Mouse (Mus musculus): Measurements from ENCODE around the gene Fgf14. TPM values are rescaled to one million over a fixed set of nuclear protein-coding genes. Genes with fewer than 3 reads are reported as not detected.
A peak's percentile ranks its signal among the peaks of the same experiment; 100 is the strongest.
"Not testable (repeated sequence)": the region's sequence is repeated elsewhere in the genome, so short reads cannot be mapped to it uniquely, and the experiment has no call there.

Fgf14 gene
- polyA plus RNA-seq, 1 experiment from 2014 or later: 0.60 TPM

- H3K36me3 ChIP-seq (ENCODE audit: control insufficient read depth, insufficient read depth): no peaks in the 10 kb centered on the region
- H3K9me3 ChIP-seq (ENCODE audit: control insufficient read depth): no peaks in the 10 kb centered on the region
- H3K27me3 ChIP-seq (replicated peaks; ENCODE audit: control insufficient read depth, insufficient read depth, low read length): no peaks in the 10 kb centered on the region
- no peak for TF ChIP-seq CTCF (IDR thresholded peaks at IDR 0.05; ENCODE audit: low read depth)
- ATAC-seq: no peak
- H3K4me3 ChIP-seq (ENCODE audit: low read depth, low read length): no peak overlapping the region
- 87% methylated on average over 1 of the region's 1 CpGs for WGBS
- no peaks in the 10 kb centered on the region for H3K4me1 ChIP-seq (replicated peaks; ENCODE audit: control insufficient read depth, insufficient read depth, low read length)
- H3K9ac ChIP-seq (ENCODE audit: low read depth, low read length): no peak overlapping the region
- no peak overlapping the region for H3K4me2 ChIP-seq (replicated peaks; ENCODE audit: low read depth)
- H3K27ac ChIP-seq (ENCODE audit: low read depth, low read length): no peak overlapping the region
These were observed 221.8 kb downstream of the Fgf14 start for GRCm38 (mm10) chr14:124455120-124455519.

GRCm38 (mm10) chr14:124446096-124446840 lies 230.7 kb downstream of the Fgf14 start:
- Histone ChIP-seq H3K9me3 (ENCODE audit: control insufficient read depth) (no peaks in the 10 kb centered on the region), H3K36me3 (ENCODE audit: control insufficient read depth, insufficient read depth) (no peaks in the 10 kb centered on the region), H3K27me3 (replicated peaks; ENCODE audit: control insufficient read depth, insufficient read depth, low read length) (no peaks in the 10 kb centered on the region), H3K27ac (ENCODE audit: low read depth, low read length) (no peak overlapping the region), H3K4me2 (replicated peaks; ENCODE audit: low read depth) (no peak overlapping the region), H3K4me1 (replicated peaks; ENCODE audit: control insufficient read depth, insufficient read depth, low read length) (no peaks in the 10 kb centered on the region), H3K4me3 (ENCODE audit: low read depth, low read length) (no peak overlapping the region), H3K9ac (ENCODE audit: low read depth, low read length) (no peak overlapping the region)
- ATAC-seq: no peak
- 73% methylated on average over 2 of the region's 2 CpGs for WGBS
- TF ChIP-seq CTCF (IDR thresholded peaks at IDR 0.05; ENCODE audit: low read depth): no peak

- H3K9ac ChIP-seq (ENCODE audit: low read depth, low read length): no peak overlapping the region
- H3K9me3 ChIP-seq (ENCODE audit: control insufficient read depth): no peaks in the 10 kb centered on the region
- H3K27me3 ChIP-seq (replicated peaks; ENCODE audit: control insufficient read depth, insufficient read depth, low read length): no peaks in the 10 kb centered on the region
- no peak for TF ChIP-seq CTCF (IDR thresholded peaks at IDR 0.05; ENCODE audit: low read depth)
- no peak overlapping the region for H3K27ac ChIP-seq (ENCODE audit: low read depth, low read length)
- H3K4me3 ChIP-seq (ENCODE audit: low read depth, low read length): no peak overlapping the region
- H3K4me1 ChIP-seq (replicated peaks; ENCODE audit: control insufficient read depth, insufficient read depth, low read length): no peaks in the 10 kb centered on the region
- no peak for ATAC-seq
- H3K4me2 ChIP-seq (replicated peaks; ENCODE audit: low read depth): no peak overlapping the region
- H3K36me3 ChIP-seq (ENCODE audit: control insufficient read depth, insufficient read depth): no peaks in the 10 kb centered on the region
These were observed 232.1 kb downstream of the Fgf14 start for GRCm38 (mm10) chr14:124444831-124445230.

GRCm38 (mm10) chr14:124439298-124439697 lies 237.6 kb downstream of the Fgf14 start:
- not testable (repeated sequence) for H3K4me3 ChIP-seq (ENCODE audit: low read depth, low read length); H3K4me1 ChIP-seq (replicated peaks; ENCODE audit: control insufficient read depth, insufficient read depth, low read length); H3K9me3 ChIP-seq (ENCODE audit: control insufficient read depth); H3K27ac ChIP-seq (ENCODE audit: low read depth, low read length); H3K4me2 ChIP-seq (replicated peaks; ENCODE audit: low read depth); H3K36me3 ChIP-seq (ENCODE audit: control insufficient read depth, insufficient read depth); ATAC-seq; H3K27me3 ChIP-seq (replicated peaks; ENCODE audit: control insufficient read depth, insufficient read depth, low read length); H3K9ac ChIP-seq (ENCODE audit: low read depth, low read length)
- WGBS: 17% methylated on average over 3 of the region's 3 CpGs

- WGBS: 75% methylated on average over 2 of the region's 2 CpGs
- Histone ChIP-seq H3K4me3 (ENCODE audit: low read depth, low read length) (no peak overlapping the region), H3K9ac (ENCODE audit: low read depth, low read length) (no peak overlapping the region), H3K4me2 (replicated peaks; ENCODE audit: low read depth) (no peak overlapping the region), H3K36me3 (ENCODE audit: control insufficient read depth, insufficient read depth) (no peaks in the 10 kb centered on the region), H3K9me3 (ENCODE audit: control insufficient read depth) (no peaks in the 10 kb centered on the region), H3K4me1 (replicated peaks; ENCODE audit: control insufficient read depth, insufficient read depth, low read length) (no peaks in the 10 kb centered on the region), H3K27ac (ENCODE audit: low read depth, low read length) (no peak overlapping the region), H3K27me3 (replicated peaks; ENCODE audit: control insufficient read depth, insufficient read depth, low read length) (no peaks in the 10 kb centered on the region)
- TF ChIP-seq CTCF (IDR thresholded peaks at IDR 0.05; ENCODE audit: low read depth): no peak
- ATAC-seq: no peak
These were observed 265.0 kb downstream of the Fgf14 start for GRCm38 (mm10) chr14:124411890-124412289.

GRCm38 (mm10) chr14:124410945-124411344 lies 266.0 kb downstream of the Fgf14 start:
- H3K4me3 ChIP-seq (ENCODE audit: low read depth, low read length): no peak overlapping the region
- no peak overlapping the region for H3K9ac ChIP-seq (ENCODE audit: low read depth, low read length)
- H3K27me3 ChIP-seq (replicated peaks; ENCODE audit: control insufficient read depth, insufficient read depth, low read length): no peaks in the 10 kb centered on the region
- no peaks in the 10 kb centered on the region for H3K9me3 ChIP-seq (ENCODE audit: control insufficient read depth)
- no peak overlapping the region for H3K27ac ChIP-seq (ENCODE audit: low read depth, low read length)
- H3K4me2 ChIP-seq (replicated peaks; ENCODE audit: low read depth): no peak overlapping the region
- no peaks in the 10 kb centered on the region for H3K4me1 ChIP-seq (replicated peaks; ENCODE audit: control insufficient read depth, insufficient read depth, low read length)
- no peak for ATAC-seq
- 0% methylated on average over 1 of the region's 1 CpGs for WGBS
- no peaks in the 10 kb centered on the region for H3K36me3 ChIP-seq (ENCODE audit: control insufficient read depth, insufficient read depth)
- TF ChIP-seq CTCF (IDR thresholded peaks at IDR 0.05; ENCODE audit: low read depth): peak; percentile 75

- Histone ChIP-seq H3K27ac (ENCODE audit: low read depth, low read length) (no peak overlapping the region), H3K4me3 (ENCODE audit: low read depth, low read length) (no peak overlapping the region), H3K9ac (ENCODE audit: low read depth, low read length) (no peak overlapping the region), H3K27me3 (replicated peaks; ENCODE audit: control insufficient read depth, insufficient read depth, low read length) (no peaks in the 10 kb centered on the region), H3K4me1 (replicated peaks; ENCODE audit: control insufficient read depth, insufficient read depth, low read length) (no peaks in the 10 kb centered on the region), H3K36me3 (ENCODE audit: control insufficient read depth, insufficient read depth) (no peaks in the 10 kb centered on the region), H3K4me2 (replicated peaks; ENCODE audit: low read depth) (no peak overlapping the region), H3K9me3 (ENCODE audit: control insufficient read depth) (no peaks in the 10 kb centered on the region)
- ATAC-seq: no peak
- no peak for TF ChIP-seq CTCF (IDR thresholded peaks at IDR 0.05; ENCODE audit: low read depth)
These were observed 348.5 kb downstream of the Fgf14 start for GRCm38 (mm10) chr14:124328391-124328790.
